Mouse (Mus musculus): ENCODE measurements around the gene Chrnb1. TPM values are rescaled to one million over a fixed set of nuclear protein-coding genes. Genes with fewer than 3 reads are reported as not detected.
A peak's percentile ranks its signal among the peaks of the same experiment; 100 is the strongest.

The Chrnb1 gene
- polyA plus RNA-seq, 1 experiment from 2014 or later: 13.8 TPM

- peak within 1 kb of the TSS; percentile 96 for H3K9ac ChIP-seq (replicated peaks; ENCODE audit: low read length)
- H3K4me3 ChIP-seq (ENCODE audit: low read length): peak within 1 kb of the TSS; percentile 90
- no peaks in the 10 kb centered on the region for H3K36me3 ChIP-seq (ENCODE audit: insufficient read depth, low read length)
- H3K4me1 ChIP-seq (ENCODE audit: insufficient read depth, low read length): peaks cover 24% of the 10 kb centered on the region
- no peaks in the 10 kb centered on the region for H3K27me3 ChIP-seq (ENCODE audit: insufficient read depth, low read length)
- peak within 1 kb of the TSS; percentile 90 for H3K27ac ChIP-seq (ENCODE audit: low read length)
- H3K4me2 ChIP-seq (replicated peaks; ENCODE audit: low read depth, low read length): peak within 1 kb of the TSS; percentile 69
- peak; percentile 63 for ATAC-seq (ENCODE audit: low FRiP score, low TSS enrichment)
- no peaks in the 10 kb centered on the region for H3K9me3 ChIP-seq (ENCODE audit: low read length)
- 21% methylated on average over 32 of the region's 55 CpGs for WGBS
Observed at GRCm38 (mm10) chr11:69765221-69766125, 30.3 kb downstream of the Chrnb1 start, which contains the start of gene Zbtb4. Gene Zbtb4 (plus strand): TSS chr11:69765912.

- Histone ChIP-seq H3K27ac (ENCODE audit: low read length) (no peak overlapping the region), H3K9me3 (ENCODE audit: low read length) (no peaks in the 10 kb centered on the region), H3K4me2 (replicated peaks; ENCODE audit: low read depth, low read length) (no peak overlapping the region), H3K27me3 (ENCODE audit: insufficient read depth, low read length) (no peaks in the 10 kb centered on the region), H3K4me1 (ENCODE audit: insufficient read depth, low read length) (peaks cover 36% of the 10 kb centered on the region), H3K4me3 (ENCODE audit: low read length) (no peak overlapping the region), H3K36me3 (ENCODE audit: insufficient read depth, low read length) (no peaks in the 10 kb centered on the region), H3K9ac (replicated peaks; ENCODE audit: low read length) (no peak overlapping the region)
- 74% methylated on average over 7 of the region's 7 CpGs for WGBS
- ATAC-seq (ENCODE audit: low FRiP score, low TSS enrichment): no peak
Observed at GRCm38 (mm10) chr11:69763551-69763950, 32.2 kb downstream of the Chrnb1 start.

- Histone ChIP-seq H3K9ac (replicated peaks; ENCODE audit: low read length) (no peak within 1 kb of the TSS; the same call in 1 of the 2 replicates), H3K4me3 (ENCODE audit: low read length) (no peak within 1 kb of the TSS), H3K9me3 (ENCODE audit: low read length) (no peaks in the 10 kb centered on the region), H3K4me2 (replicated peaks; ENCODE audit: low read depth, low read length) (no peak within 1 kb of the TSS), H3K27ac (ENCODE audit: low read length) (no peak within 1 kb of the TSS), H3K36me3 (ENCODE audit: insufficient read depth, low read length) (no peaks in the 10 kb centered on the region), H3K4me1 (ENCODE audit: insufficient read depth, low read length) (peaks cover 32% of the 10 kb centered on the region), H3K27me3 (ENCODE audit: insufficient read depth, low read length) (no peaks in the 10 kb centered on the region)
- no peak for ATAC-seq (ENCODE audit: low FRiP score, low TSS enrichment)
- WGBS: 71% methylated on average over 1 of the region's 1 CpGs
Observed at GRCm38 (mm10) chr11:69761868-69762267, 33.9 kb downstream of the Chrnb1 start, which contains the start of gene Slc35g3. Gene Slc35g3 (minus strand): TSS chr11:69761968.

- Histone ChIP-seq H3K4me1 (ENCODE audit: insufficient read depth, low read length) (peaks cover 31% of the 10 kb centered on the region), H3K9ac (replicated peaks; ENCODE audit: low read length) (peak overlapping the region; percentile 90; the same call in 1 of the 2 replicates), H3K27ac (ENCODE audit: low read length) (no peak overlapping the region), H3K27me3 (ENCODE audit: insufficient read depth, low read length) (no peaks in the 10 kb centered on the region), H3K4me3 (ENCODE audit: low read length) (no peak overlapping the region), H3K4me2 (replicated peaks; ENCODE audit: low read depth, low read length) (no peak overlapping the region), H3K9me3 (ENCODE audit: low read length) (no peaks in the 10 kb centered on the region), H3K36me3 (ENCODE audit: insufficient read depth, low read length) (no peaks in the 10 kb centered on the region)
- 94% methylated on average over 7 of the region's 7 CpGs for WGBS
- ATAC-seq (ENCODE audit: low FRiP score, low TSS enrichment): no peak
Observed at GRCm38 (mm10) chr11:69760901-69761200, 34.9 kb downstream of the Chrnb1 start.

GRCm38 (mm10) chr11:69760160-69760900 lies 35.4 kb downstream of the Chrnb1 start:
- Histone ChIP-seq H3K4me3 (ENCODE audit: low read length) (no peak overlapping the region), H3K27me3 (ENCODE audit: insufficient read depth, low read length) (no peaks in the 10 kb centered on the region), H3K9me3 (ENCODE audit: low read length) (no peaks in the 10 kb centered on the region), H3K4me1 (ENCODE audit: insufficient read depth, low read length) (peaks cover 34% of the 10 kb centered on the region), H3K36me3 (ENCODE audit: insufficient read depth, low read length) (no peaks in the 10 kb centered on the region), H3K4me2 (replicated peaks; ENCODE audit: low read depth, low read length) (peak overlapping the region; percentile 72), H3K9ac (replicated peaks; ENCODE audit: low read length) (peak overlapping the region; percentile 90), H3K27ac (ENCODE audit: low read length) (peak overlapping the region; percentile 100)
- no peak for ATAC-seq (ENCODE audit: low FRiP score, low TSS enrichment)
- WGBS: 82% methylated on average over 14 of the region's 14 CpGs

GRCm38 (mm10) chr11:69758971-69759721 lies 36.6 kb downstream of the Chrnb1 start:
- Histone ChIP-seq H3K9me3 (ENCODE audit: low read length) (no peaks in the 10 kb centered on the region), H3K27ac (ENCODE audit: low read length) (peak overlapping the region; percentile 100), H3K4me2 (replicated peaks; ENCODE audit: low read depth, low read length) (peak overlapping the region; percentile 72), H3K4me3 (ENCODE audit: low read length) (peak overlapping the region; percentile 73), H3K36me3 (ENCODE audit: insufficient read depth, low read length) (no peaks in the 10 kb centered on the region), H3K9ac (replicated peaks; ENCODE audit: low read length) (peak overlapping the region; percentile 90), H3K27me3 (ENCODE audit: insufficient read depth, low read length) (no peaks in the 10 kb centered on the region), H3K4me1 (ENCODE audit: insufficient read depth, low read length) (peaks cover 33% of the 10 kb centered on the region)
- under 1% methylated on average over 37 of the region's 37 CpGs for WGBS
- ATAC-seq (ENCODE audit: low FRiP score, low TSS enrichment): peak; percentile 89

GRCm38 (mm10) chr11:69758478-69758970 lies 37.2 kb downstream of the Chrnb1 start, which contains the start of gene Polr2a:
Gene Polr2a (minus strand): TSS chr11:69758637.
- Histone ChIP-seq H3K4me2 (replicated peaks; ENCODE audit: low read depth, low read length) (peak within 1 kb of the TSS; percentile 72), H3K9me3 (ENCODE audit: low read length) (no peaks in the 10 kb centered on the region), H3K4me1 (ENCODE audit: insufficient read depth, low read length) (peaks cover 33% of the 10 kb centered on the region)

GRCm38 (mm10) chr11:69758090-69758456 lies 37.7 kb downstream of the Chrnb1 start:
- H3K36me3 ChIP-seq (ENCODE audit: insufficient read depth, low read length): no peaks in the 10 kb centered on the region
- under 1% methylated on average over 26 of the region's 26 CpGs for WGBS
- H3K27me3 ChIP-seq (ENCODE audit: insufficient read depth, low read length): no peaks in the 10 kb centered on the region
- H3K4me3 ChIP-seq (ENCODE audit: low read length): peak overlapping the region; percentile 73
- peak overlapping the region; percentile 72 for H3K4me2 ChIP-seq (replicated peaks; ENCODE audit: low read depth, low read length)
- peak; percentile 90 for ATAC-seq (ENCODE audit: low FRiP score, low TSS enrichment)
- H3K27ac ChIP-seq (ENCODE audit: low read length): peak overlapping the region; percentile 100
- peaks cover 33% of the 10 kb centered on the region for H3K4me1 ChIP-seq (ENCODE audit: insufficient read depth, low read length)
- H3K9ac ChIP-seq (replicated peaks; ENCODE audit: low read length): peak overlapping the region; percentile 90
- H3K9me3 ChIP-seq (ENCODE audit: low read length): no peaks in the 10 kb centered on the region

More at GRCm38 (mm10) chr11:69758478-69758970, 37.2 kb downstream of the Chrnb1 start, which contains the start of gene Polr2a:
- Histone ChIP-seq H3K4me3 (ENCODE audit: low read length) (peak within 1 kb of the TSS; percentile 73), H3K27ac (ENCODE audit: low read length) (peak within 1 kb of the TSS; percentile 100), H3K9ac (replicated peaks; ENCODE audit: low read length) (peak within 1 kb of the TSS; percentile 90), H3K27me3 (ENCODE audit: insufficient read depth, low read length) (no peaks in the 10 kb centered on the region), H3K36me3 (ENCODE audit: insufficient read depth, low read length) (no peaks in the 10 kb centered on the region)
- peak; percentile 95 for ATAC-seq (ENCODE audit: low FRiP score, low TSS enrichment)
- 1% methylated on average over 25 of the region's 36 CpGs for WGBS

All from kidney, embryonic 16.5 days (tissue).